Mouse (Mus musculus): Measurements from ENCODE around the gene Nudt2.

DNA sequence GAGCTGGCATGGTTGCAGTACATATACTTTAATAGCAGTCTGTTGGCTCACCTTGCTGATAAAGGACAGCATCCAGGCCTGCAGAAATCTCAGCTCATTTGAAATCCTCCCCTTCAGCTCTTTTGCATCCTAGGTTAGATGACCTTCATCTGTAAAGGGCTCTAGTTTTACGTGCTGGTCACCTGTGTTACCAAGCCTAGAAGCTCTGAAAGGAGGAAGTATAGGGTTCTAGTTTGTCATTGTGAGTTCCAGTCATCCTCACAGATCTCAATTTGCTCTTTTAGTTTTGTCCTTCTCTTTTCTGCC, 6.4 kb downstream of the Nudt2 start:
- TF ChIP-seq MAFK (IDR thresholded peaks at IDR 0.05; ENCODE audit: insufficient replicate concordance, low read length) (no peak), EP300 (IDR thresholded peaks at IDR 0.05; ENCODE audit: low read length) (no peak)
